Mouse (Mus musculus): ENCODE data around the gene Pitpnm3.
A peak's percentile ranks its signal among the peaks of the same experiment; 100 is the strongest.

Pitpnm3 gene

DNA sequence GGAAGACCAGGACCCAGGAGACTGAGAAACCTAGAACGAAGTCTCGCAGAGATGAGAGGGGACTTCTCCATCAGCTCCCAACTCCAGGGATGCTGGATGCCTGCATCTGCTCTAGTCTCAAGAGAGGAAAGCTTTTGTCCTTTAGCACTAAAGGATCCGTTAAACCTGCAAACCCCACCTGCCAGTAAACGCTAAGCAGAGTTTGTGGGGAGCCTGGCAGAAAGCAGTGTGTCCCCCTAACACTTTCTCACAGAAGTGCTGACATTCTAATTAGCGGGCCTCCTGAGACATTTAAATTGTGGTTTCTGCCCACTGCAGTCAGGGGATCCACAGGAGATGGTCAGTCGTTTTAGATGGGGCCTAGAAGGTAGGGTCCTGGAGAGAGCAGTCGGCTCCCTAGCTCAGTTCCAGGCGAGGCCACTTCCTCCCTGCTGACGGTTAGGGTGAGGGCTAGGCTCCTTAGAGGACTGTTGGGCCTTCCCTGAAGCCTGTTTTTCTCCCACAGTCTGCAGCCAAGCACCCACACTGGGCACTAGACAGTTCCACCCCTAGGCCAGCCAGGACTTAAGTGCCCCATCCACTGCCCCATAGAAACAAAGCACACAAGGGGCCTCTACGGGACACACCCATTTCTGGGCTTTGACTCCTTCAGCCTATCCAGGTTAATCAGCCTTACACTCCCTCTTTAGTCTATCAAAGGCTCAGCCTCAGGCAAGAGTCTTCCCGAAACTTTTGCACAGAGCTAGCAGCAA, 829 bp upstream of the Pitpnm3 start:
- no peak for DNase-seq (ENCODE audit: low read depth, low spot score)

- peak; percentile 51 for DNase-seq (ENCODE audit: low read depth, low spot score)
These were observed 819 bp downstream of the Pitpnm3 start for GRCm38 (mm10) chr11:72134536-72135382.

- DNase-seq (ENCODE audit: low read depth, low spot score) = peak; percentile 65
These were observed 2.5 kb downstream of the Pitpnm3 start for GRCm38 (mm10) chr11:72133075-72133474.

DNA sequence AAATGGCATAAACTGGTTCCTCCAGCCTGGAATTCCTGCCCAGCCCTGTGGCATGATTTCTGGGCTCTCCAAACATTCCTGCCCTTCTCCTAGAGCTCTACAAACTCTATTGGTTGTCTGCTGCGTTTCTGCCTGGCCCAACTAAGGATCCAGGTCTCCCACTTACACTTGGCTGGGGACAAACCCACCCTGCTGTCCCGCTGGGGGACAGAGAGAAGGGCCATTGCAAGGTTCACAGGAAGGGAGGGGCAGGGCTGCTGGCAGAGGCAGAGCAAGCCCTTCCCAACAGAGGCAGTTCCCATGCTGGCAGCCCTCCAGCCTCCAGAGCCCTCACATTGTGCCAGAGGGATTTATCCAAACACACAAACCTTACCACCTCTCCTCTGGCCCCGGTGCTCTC, 3.3 kb downstream of the Pitpnm3 start:
- DNase-seq (ENCODE audit: low read depth, low spot score) = peak; percentile 87

DNA sequence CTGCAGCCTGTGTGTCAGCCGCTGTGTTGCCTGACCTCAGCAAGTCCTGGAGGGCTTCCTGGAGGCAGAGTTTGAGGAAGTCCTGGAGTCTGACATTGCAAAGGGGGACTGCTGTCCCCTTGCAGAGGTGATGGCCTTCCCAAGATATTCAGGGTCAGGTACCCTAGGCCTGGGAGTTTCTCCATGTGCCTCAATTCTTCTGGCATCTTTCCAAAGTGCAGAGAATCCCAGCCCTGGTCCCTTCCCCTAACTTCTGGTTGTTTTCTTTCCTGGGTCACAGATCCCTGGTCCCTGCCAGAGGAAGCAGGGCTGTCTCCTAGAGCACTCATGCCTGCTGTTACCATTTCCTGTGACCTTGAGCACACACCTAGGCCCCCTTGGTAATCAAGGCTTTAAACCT, 3.9 kb downstream of the Pitpnm3 start:
- DNase-seq (ENCODE audit: low read depth, low spot score) = no peak

GRCm38 (mm10) chr11:72130905-72131304, 4.7 kb downstream of the Pitpnm3 start:
- DNase-seq (ENCODE audit: low read depth, low spot score) = no peak

GRCm38 (mm10) chr11:72130472-72130871, 5.1 kb downstream of the Pitpnm3 start:
- DNase-seq (ENCODE audit: low read depth, low spot score) = peak; percentile 83

DNA sequence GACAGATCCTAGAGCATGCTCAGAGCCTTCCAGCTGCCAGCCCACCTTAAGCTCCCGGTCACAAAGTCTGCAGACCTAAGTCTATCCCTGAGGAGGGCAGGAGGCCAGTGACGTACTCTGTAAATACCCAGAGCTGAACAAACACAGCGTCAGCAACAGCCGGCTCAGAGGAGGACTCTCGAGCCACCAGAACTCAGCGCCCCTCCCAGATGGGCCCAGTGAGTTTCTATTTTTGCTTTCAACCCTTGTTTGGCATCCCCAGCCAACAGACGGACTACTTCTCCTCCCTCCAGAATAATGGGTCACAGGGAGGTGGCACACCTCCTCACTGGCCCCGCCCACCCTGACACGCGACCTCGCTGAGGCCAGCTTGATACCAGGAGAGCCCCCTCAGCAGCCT, 5.6 kb downstream of the Pitpnm3 start:
- peak; percentile 94 for DNase-seq (ENCODE audit: low read depth, low spot score)

GRCm38 (mm10) chr11:72129032-72129894, 6.3 kb downstream of the Pitpnm3 start:
- DNase-seq (ENCODE audit: low read depth, low spot score) = peak; percentile 39

- DNase-seq (ENCODE audit: low read depth, low spot score) = peak; percentile 66
These were observed 8.0 kb downstream of the Pitpnm3 start for GRCm38 (mm10) chr11:72127450-72128189.

DNA sequence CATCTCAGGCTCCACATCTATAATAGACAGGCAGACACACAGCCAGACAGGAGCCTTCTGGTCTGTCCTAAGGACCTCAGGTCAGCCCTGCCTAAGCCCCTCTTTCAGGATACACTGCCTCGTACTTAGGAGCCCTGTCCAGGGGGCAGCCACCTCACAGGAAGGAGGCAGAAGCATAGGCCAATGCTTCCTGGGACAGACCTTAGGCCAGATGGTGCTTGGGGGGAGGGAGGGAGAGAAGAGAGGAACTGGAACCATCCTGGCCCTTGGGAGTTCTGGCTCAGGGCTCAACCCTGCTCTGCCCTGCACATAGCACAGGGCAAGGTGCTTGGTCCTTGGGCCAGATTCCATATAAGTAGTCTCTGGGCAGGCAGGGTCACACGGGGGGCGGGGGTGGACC, 9.8 kb downstream of the Pitpnm3 start:
- DNase-seq (ENCODE audit: low read depth, low spot score) = peak; percentile 90

DNA sequence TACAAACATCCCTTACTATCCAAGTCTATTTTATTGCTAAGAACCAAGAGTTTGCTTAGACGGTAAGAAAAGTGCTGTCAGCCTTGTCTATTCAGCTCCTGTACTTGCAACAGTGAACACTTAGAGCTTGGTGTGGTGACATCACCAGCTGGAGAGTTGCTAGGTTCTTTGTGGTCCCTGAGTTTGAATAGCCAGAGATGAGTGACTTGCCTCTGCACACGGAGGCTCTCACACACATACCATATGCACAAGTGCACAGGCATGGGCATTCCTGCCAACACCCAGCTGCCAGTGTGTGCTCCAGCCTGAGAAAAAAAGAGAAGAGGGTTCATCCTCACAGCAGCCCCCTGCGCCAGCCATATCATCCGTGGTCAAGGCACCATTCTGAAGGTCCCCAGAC, 12.0 kb downstream of the Pitpnm3 start:
- DNase-seq (ENCODE audit: low read depth, low spot score) = no peak

- no peak for DNase-seq (ENCODE audit: low read depth, low spot score)
These were observed 15.2 kb downstream of the Pitpnm3 start for GRCm38 (mm10) chr11:72120354-72120753.

GRCm38 (mm10) chr11:72118630-72119029, 16.9 kb downstream of the Pitpnm3 start:
- DNase-seq (ENCODE audit: low read depth, low spot score) = no peak

GRCm38 (mm10) chr11:72113296-72113695, 22.3 kb downstream of the Pitpnm3 start:
- DNase-seq (ENCODE audit: low read depth, low spot score) = no peak

GRCm38 (mm10) chr11:72110726-72111125, 24.9 kb downstream of the Pitpnm3 start:
- DNase-seq (ENCODE audit: low read depth, low spot score) = peak; percentile 89

GRCm38 (mm10) chr11:72104223-72104622, 31.4 kb downstream of the Pitpnm3 start:
- DNase-seq (ENCODE audit: low read depth, low spot score) = peak; percentile 62

GRCm38 (mm10) chr11:72103530-72103929, 32.0 kb downstream of the Pitpnm3 start:
- DNase-seq (ENCODE audit: low read depth, low spot score) = no peak

DNA sequence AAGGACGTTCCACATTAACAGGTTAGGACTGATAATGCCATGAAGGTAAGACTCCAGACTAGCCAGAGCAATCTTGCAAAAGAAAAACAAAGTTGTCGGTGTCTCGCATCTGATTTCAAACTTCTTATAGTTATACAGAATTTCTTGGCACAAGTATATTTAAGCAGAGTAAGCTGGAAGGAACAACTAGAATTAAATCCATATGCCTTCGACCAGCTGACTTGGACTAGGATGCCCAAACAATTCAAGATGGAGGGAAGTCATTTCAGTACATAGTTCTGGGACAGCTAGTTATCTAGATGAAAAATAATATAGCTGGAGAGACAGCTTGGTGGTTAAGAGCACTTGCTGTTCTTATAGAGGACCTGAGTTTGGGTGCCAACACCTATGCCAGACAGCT, 34.6 kb downstream of the Pitpnm3 start:
- DNase-seq (ENCODE audit: low read depth, low spot score) = no peak

DNA sequence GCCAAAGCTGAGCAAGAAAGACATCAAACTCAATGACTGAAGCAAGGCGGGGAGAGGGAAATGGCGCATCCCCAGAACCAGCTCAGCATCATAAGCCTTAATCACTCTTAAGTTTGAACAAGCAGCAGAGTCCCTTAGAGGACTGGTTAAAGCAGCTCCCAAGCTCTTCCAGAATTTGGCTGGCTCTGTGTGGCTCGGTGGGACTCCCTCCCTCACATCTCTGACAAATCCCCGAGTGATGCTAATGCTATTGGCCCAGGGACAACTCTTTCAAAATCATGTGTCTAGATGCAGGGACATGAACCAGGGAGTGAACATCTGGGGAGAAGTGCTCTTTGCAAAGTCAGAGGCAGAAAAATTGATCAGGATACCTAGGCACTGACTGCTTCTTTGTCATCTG, 36.4 kb downstream of the Pitpnm3 start:
- DNase-seq (ENCODE audit: low read depth, low spot score) = peak; percentile 70

DNA sequence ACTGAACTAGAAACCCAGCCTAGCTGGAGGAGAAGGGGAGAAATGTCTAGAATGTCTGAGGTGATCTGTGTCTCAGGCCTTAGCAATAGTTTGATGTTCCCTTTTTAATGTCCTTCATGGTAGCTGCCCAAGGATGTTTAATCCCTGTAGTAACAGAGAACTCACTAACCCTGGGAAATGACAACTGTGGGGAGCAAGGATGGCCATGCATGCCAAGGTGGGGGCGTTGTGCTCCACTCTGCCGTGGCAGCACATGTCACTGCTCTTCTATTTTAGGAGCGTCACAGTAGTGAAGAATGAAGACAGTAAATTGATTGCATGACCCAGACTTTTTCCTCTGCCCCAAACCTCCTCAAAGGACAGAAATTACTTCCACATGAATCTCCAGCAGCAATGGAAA, 37.6 kb downstream of the Pitpnm3 start:
- peak; percentile 45 for DNase-seq (ENCODE audit: low read depth, low spot score)

All from brain, adult 2 months (tissue).